ENCODE assay signal across 12 mouse cellular contexts in genomic region chr15:50361334-50361733, GRCm38 (mm10).
DNase-seq lines count a peak whose midpoint lies in the region; ATAC-seq and TF ChIP-seq lines count a peak whose summit lies in the region.
"Had no signal": no experiment of that assay in that cellular context is flagged by ENCODE, and none has a peak within 500 bp of the region (broad histone marks: within the 10 kb centered on the region; RNA-seq: fewer than 3 reads in every experiment).

No protein-coding gene starts in this region.

- H3K9me3 ChIP-seq in forebrain, embryonic 12.5 days: no peaks in the 10 kb centered on the region
- H3K9me3 ChIP-seq: heart, embryonic 15.5 days; midbrain, embryonic 15.5 days had no signal

- peak; percentile 4 to 6 for DNase-seq in spleen, adult 2 months (ENCODE audit: low read depth in 1 of 2, low spot score in 2 of 2)
- DNase-seq in spleen, postnatal 4 days (ENCODE audit: low spot score in 2 of 2): no peak
- DNase-seq in thymus, postnatal 4 days: peak; percentile 28
- DNase-seq in kidney, adult 18-20 months: no peak
- DNase-seq: cerebellum, postnatal 10 days; left cerebral cortex, postnatal 4 days had no signal

- peak; percentile 82 for ATAC-seq in common myeloid progenitor, adult 5-6 weeks (replicated peaks; ENCODE audit: low read depth, poor library complexity, severe bottlenecking)
- peak; percentile 80 for ATAC-seq in megakaryocyte, adult 5-6 weeks (ENCODE audit: poor library complexity, severe bottlenecking)
- ATAC-seq in forebrain, embryonic 12.5 days (ENCODE audit: low FRiP score): no peak
- ATAC-seq: intestine, embryonic 16.5 days; midbrain, embryonic 15.5 days had no signal

- H3K9ac ChIP-seq in forebrain, embryonic 12.5 days: no peak overlapping the region
- H3K9ac ChIP-seq: heart, embryonic 15.5 days; midbrain, embryonic 15.5 days had no signal

- no peak overlapping the region for H3K4me2 ChIP-seq in forebrain, embryonic 12.5 days
- H3K4me2 ChIP-seq: midbrain, embryonic 15.5 days had no signal

- H3K27ac ChIP-seq in spleen, adult 2 months (ENCODE audit: insufficient read depth, low read length): peak overlapping the region; percentile 42
- H3K27ac ChIP-seq in forebrain, embryonic 12.5 days: no peak overlapping the region
- H3K27ac ChIP-seq: heart, embryonic 15.5 days; midbrain, embryonic 15.5 days had no signal

- 8% methylated on average over 8 of the region's 8 CpGs for WGBS in spleen, adult 2 months
- 88% methylated on average over 8 of the region's 8 CpGs for WGBS in forebrain, embryonic 12.5 days

- no peak for TF ChIP-seq POLR2A in spleen, adult 2 months (IDR thresholded peaks at IDR 0.05; ENCODE audit: low read depth, low read length)

- no peaks in the 10 kb centered on the region for H3K36me3 ChIP-seq in spleen, adult 2 months (ENCODE audit: control insufficient read depth, insufficient read depth, low read length)
- no peaks in the 10 kb centered on the region for H3K36me3 ChIP-seq in forebrain, embryonic 12.5 days (replicated peaks)
- H3K36me3 ChIP-seq: heart, embryonic 15.5 days; midbrain, embryonic 15.5 days had no signal

- no peaks in the 10 kb centered on the region; the same call in none of the 2 replicates for H3K4me1 ChIP-seq in spleen, adult 2 months (ENCODE audit: control insufficient read depth, insufficient read depth, insufficient read length)
- H3K4me1 ChIP-seq in forebrain, embryonic 12.5 days: no peaks in the 10 kb centered on the region
- H3K4me1 ChIP-seq: heart, embryonic 15.5 days; midbrain, embryonic 15.5 days had no signal

- H3K4me3 ChIP-seq in spleen, adult 2 months (ENCODE audit: extremely low read depth, insufficient read depth, insufficient read length): peak overlapping the region; percentile 42
- no peak overlapping the region for H3K4me3 ChIP-seq in forebrain, embryonic 12.5 days (replicated peaks)
- H3K4me3 ChIP-seq: heart, embryonic 15.5 days; midbrain, embryonic 15.5 days had no signal

- H3K27me3 ChIP-seq in spleen, adult 2 months (ENCODE audit: control insufficient read depth, insufficient read depth, low read length): no peaks in the 10 kb centered on the region
- no peaks in the 10 kb centered on the region for H3K27me3 ChIP-seq in forebrain, embryonic 12.5 days
- H3K27me3 ChIP-seq: heart, embryonic 15.5 days; midbrain, embryonic 15.5 days had no signal

- no peak for TF ChIP-seq CTCF in spleen, adult 2 months (IDR thresholded peaks at IDR 0.05; ENCODE audit: extremely low read depth, insufficient read depth, insufficient read length, insufficient replicate concordance)

Comparison
In these comparisons a context has a peak if more than half of its experiments do, and no peak if none do; other contexts are left out.
1. DNase-seq: peak in spleen, adult 2 months (2 of 2) and thymus, postnatal 4 days (single experiment); none in spleen, postnatal 4 days (0 of 2) and kidney, adult 18-20 months (single experiment).